Mouse (Mus musculus) small intestine, adult 2 months (tissue): ENCODE measurements around the gene Kyat1. TPM values are rescaled to one million over a fixed set of nuclear protein-coding genes. Genes with fewer than 3 reads are reported as not detected.

Source experiments
- H3K27ac ChIP-seq: fragments of 200-500 bp; 2 replicates; pipeline ENCODE4 v1.5.1; 2012; ENCODE audit warnings: low read depth, low read length, control low read depth, inconsistent platforms; ENCODE audit not compliant: insufficient read depth
- H3K27me3 ChIP-seq: fragments of 200-500 bp; 2 replicates; pipeline ENCODE4 v1.6.1; 2012; ENCODE audit warnings: mild to moderate bottlenecking, moderate library complexity, low read length, inconsistent platforms; ENCODE audit not compliant: control insufficient read depth, insufficient read depth
- H3K36me3 ChIP-seq: fragments of 200-500 bp; 2 replicates; pipeline ENCODE4 v1.6.1; 2012; ENCODE audit warnings: mild to moderate bottlenecking, low read length, control low read depth, inconsistent platforms; ENCODE audit not compliant: control insufficient read depth, insufficient read depth
- H3K4me1 ChIP-seq: fragments of 200-500 bp; 2 replicates; pipeline ENCODE4 v1.6.1; 2012; ENCODE audit warnings: low read length, inconsistent platforms, mixed read lengths; ENCODE audit not compliant: control insufficient read depth, insufficient read depth, insufficient read length
- H3K4me3 ChIP-seq: fragments of 200-500 bp; 2 replicates; pipeline ENCODE4 v1.5.1; 2012; ENCODE audit warnings: low read depth, mild to moderate bottlenecking, control low read depth, inconsistent platforms, low read length, moderate library complexity
- CTCF ChIP-seq: fragments of 200-500 bp; IDR thresholded peaks from 2 replicates; pipeline ENCODE4 v1.5.1; 2012; ENCODE audit warnings: low read depth, mild to moderate bottlenecking, control low read depth, inconsistent platforms, low read length, moderate library complexity, mixed read lengths; ENCODE audit not compliant: insufficient replicate concordance, insufficient read length; ENCODE audit errors: extremely low read depth
- POLR2A ChIP-seq: fragments of 200-500 bp; IDR thresholded peaks from 2 replicates; pipeline ENCODE4 v1.6.1; 2012; ENCODE audit warnings: low read depth, mild to moderate bottlenecking, control low read depth, inconsistent platforms, low read length, moderate library complexity
- WGBS: fragments of 180-500 bp; shearing (Covaris S2); methylation state at CpG from one replicate; pipeline ENCODE4 v1.1.7; 2018; 5-methylcytosine and 5-hydroxymethylcytosine counted together
- polyA plus RNA-seq: library from polyadenylated mRNA; depleted of rRNA; stranded (reverse); fragments of >200 nt; gene quantifications from 2 replicates; pipeline ENCODE4 v1.2.3, GENCODE M21; 2012

Kyat1 gene
- polyA plus RNA-seq, 1 experiment = 77.0 TPM

DNA sequence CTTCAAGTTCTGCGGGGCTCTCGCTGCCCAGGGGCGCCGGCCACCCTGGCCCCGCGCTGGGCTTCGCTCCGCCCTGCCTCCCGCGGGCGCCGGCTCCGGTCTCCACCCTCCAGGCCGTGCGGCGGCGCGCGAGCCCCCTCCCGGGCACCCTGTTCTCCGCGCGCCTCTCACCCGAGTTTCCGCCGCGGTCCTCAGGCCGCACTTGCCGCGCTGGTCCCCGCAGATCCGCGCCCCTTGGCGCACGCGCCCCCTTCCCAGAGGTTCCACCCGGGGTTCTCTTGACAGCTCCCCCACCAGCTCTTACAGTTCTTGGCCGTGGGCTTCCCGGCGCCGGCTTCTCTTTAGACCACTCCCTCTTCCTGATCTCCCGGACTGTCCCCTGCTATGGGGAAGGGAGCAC, 32.2 kb upstream of the Kyat1 start:
- peak overlapping the region; percentile 91 for H3K27ac ChIP-seq
- H3K4me1 ChIP-seq = peaks cover 17% of the 10 kb centered on the region; the same call in 1 of the 2 replicates
- WGBS = under 1% methylated on average over 42 of the region's 42 CpGs
- peaks cover 17% of the 10 kb centered on the region for H3K36me3 ChIP-seq
- no peaks in the 10 kb centered on the region for H3K27me3 ChIP-seq
- peak overlapping the region; percentile 94 for H3K4me3 ChIP-seq
- TF ChIP-seq CTCF = no peak
- TF ChIP-seq POLR2A = no peak

DNA sequence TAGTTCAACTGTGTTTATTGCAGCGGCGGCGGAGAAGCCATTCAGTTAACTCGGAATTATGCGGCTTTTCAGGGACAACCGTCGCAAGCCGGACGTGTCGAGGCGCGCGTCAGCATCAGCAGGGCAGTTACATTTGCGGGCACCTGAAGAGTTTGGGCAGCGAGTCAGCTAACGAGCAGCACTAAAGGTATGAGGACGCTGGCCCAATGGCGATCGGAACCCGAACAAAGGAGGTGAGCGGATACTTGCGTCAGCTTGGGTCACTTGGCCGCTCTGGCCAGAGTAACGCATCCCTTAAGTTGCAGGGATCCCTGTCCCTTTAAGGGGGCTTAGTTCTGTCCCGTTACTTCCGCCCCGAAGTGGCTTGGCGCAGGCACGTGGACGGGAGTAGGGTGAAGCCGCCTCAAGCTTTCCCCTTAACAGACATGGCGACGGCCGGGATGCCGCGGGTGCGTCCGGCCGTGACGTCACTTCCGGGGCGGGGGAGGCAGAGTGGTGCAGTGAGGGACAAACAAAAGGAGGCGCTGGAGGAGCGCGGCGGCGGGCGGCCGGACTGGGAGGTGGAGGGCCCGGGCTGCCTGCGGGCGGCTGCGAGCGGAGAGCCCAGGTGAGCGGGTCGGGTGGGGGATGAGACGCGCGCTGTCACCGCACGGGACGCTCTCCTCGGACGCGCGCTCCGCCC, 31.7 kb upstream of the Kyat1 start, which contains the start of gene Lrrc8a:
Gene Lrrc8a (plus strand): TSS at position 517 of the 682 bp plus-strand sequence.
- Histone ChIP-seq H3K27me3 (no peaks in the 10 kb centered on the region), H3K27ac (peak within 1 kb of the TSS; percentile 91), H3K36me3 (peaks cover 17% of the 10 kb centered on the region), H3K4me1 (peaks cover 13% of the 10 kb centered on the region; the same call in 1 of the 2 replicates), H3K4me3 (peak within 1 kb of the TSS; percentile 94)
- WGBS = under 1% methylated on average over 67 of the region's 67 CpGs
- TF ChIP-seq POLR2A (peak; percentile 65; the same call in 1 of the 2 replicates), CTCF (no peak)

DNA sequence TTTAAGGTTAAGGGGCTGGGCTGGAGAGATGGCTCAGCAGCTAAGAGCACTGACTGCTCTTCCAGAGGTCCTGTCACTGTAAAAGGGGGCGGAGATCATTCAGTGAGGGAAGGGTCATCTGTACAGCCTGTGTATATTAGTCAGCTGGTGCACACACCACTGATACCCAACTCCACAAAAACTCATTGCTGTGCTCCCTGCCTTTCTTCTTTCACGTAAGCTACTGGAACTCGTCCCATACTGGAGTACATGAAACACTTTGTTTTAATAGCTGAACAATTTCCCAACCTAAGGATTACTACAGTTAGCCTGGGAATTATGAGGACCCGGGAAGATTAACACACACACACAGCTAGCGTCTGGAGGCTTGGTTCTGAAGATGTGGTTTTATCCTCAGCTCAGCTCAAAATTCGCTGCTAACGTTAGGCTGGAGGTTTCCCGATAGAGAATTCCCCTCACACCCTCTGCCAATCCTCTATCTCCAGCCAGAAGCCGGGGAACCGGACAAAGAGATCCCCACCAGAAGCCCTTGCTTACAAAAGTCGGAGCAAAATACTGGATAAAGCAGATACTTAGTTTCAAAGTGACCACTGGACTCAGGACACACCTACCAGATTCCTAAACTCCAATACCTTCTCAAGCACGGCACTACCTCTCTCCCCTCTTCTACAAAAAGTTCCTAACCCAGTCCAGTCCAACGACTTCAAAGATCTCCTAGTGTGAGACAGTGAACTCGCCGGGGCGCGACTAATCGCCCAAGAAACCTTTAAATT, 31.0 kb upstream of the Kyat1 start:
- Histone ChIP-seq H3K36me3 (peaks cover 12% of the 10 kb centered on the region), H3K4me3 (peak overlapping the region; percentile 94), H3K27ac (peak overlapping the region; percentile 74), H3K27me3 (no peaks in the 10 kb centered on the region), H3K4me1 (peaks cover 13% of the 10 kb centered on the region; the same call in 1 of the 2 replicates)
- WGBS = 2% methylated on average over 18 of the region's 18 CpGs
- TF ChIP-seq CTCF = no peak

- Histone ChIP-seq H3K27me3 (no peaks in the 10 kb centered on the region), H3K4me1 (peaks cover 13% of the 10 kb centered on the region; the same call in 1 of the 2 replicates), H3K36me3 (peaks cover 3% of the 10 kb centered on the region), H3K4me3 (no peak overlapping the region), H3K27ac (no peak overlapping the region)
- TF ChIP-seq POLR2A (no peak), CTCF (no peak)
- 72% methylated on average over 5 of the region's 5 CpGs for WGBS
Observed at GRCm38 (mm10) chr2:30235593-30235992, 29.9 kb upstream of the Kyat1 start.

DNA sequence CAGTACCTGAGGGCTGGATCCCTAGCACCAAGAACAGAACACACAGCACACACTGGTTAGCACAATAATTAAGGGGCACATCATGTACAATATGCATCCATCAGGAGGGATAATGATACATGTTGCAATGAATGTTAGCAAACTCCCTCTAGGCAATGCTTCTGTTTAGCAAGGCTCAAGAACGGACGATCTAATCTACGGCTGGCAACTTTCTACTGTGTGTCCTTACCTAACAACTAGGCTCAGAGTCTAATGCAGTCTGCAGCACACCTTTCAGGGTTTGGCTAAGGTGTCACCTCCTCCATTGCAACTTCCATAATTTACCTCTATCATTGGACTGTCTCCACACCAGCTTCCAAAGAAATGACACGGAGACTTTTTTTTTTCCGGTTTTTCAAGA, 10.6 kb upstream of the Kyat1 start:
- Histone ChIP-seq H3K36me3 (no peaks in the 10 kb centered on the region), H3K4me3 (no peak overlapping the region), H3K27me3 (no peaks in the 10 kb centered on the region), H3K27ac (no peak overlapping the region), H3K4me1 (no peaks in the 10 kb centered on the region)
- 90% methylated on average over 5 of the region's 5 CpGs for WGBS
- TF ChIP-seq CTCF (no peak), POLR2A (no peak)

- no peak overlapping the region for H3K4me3 ChIP-seq
- H3K27ac ChIP-seq = no peak overlapping the region
- no peaks in the 10 kb centered on the region for H3K27me3 ChIP-seq
- H3K4me1 ChIP-seq = no peaks in the 10 kb centered on the region
- no peaks in the 10 kb centered on the region for H3K36me3 ChIP-seq
- WGBS = 81% methylated on average over 6 of the region's 6 CpGs
- TF ChIP-seq POLR2A (no peak), CTCF (no peak)
Observed at GRCm38 (mm10) chr2:30215493-30215892, 9.8 kb upstream of the Kyat1 start.

- TF ChIP-seq CTCF = no peak
- no peak for TF ChIP-seq POLR2A
- Histone ChIP-seq H3K36me3 (no peaks in the 10 kb centered on the region), H3K4me3 (no peak overlapping the region), H3K27ac (no peak overlapping the region), H3K27me3 (no peaks in the 10 kb centered on the region), H3K4me1 (no peaks in the 10 kb centered on the region)
- WGBS = 84% methylated on average over 3 of the region's 3 CpGs
Observed at GRCm38 (mm10) chr2:30214745-30215144, 9.1 kb upstream of the Kyat1 start.
